Mouse (Mus musculus): ENCODE results near the gene Taf5l. TPM values are rescaled to one million over a fixed set of nuclear protein-coding genes. Genes with fewer than 3 reads are reported as not detected.

Gene Taf5l
- total and polyA plus RNA-seq, 3 experiments, result 86.3 to 88.4 TPM; not detected in 1

- TF ChIP-seq JUND (IDR thresholded peaks at IDR 0.05; ENCODE audit: low read depth, low read length), result no peak
- no peak for TF ChIP-seq GABPA (IDR thresholded peaks at IDR 0.05; ENCODE audit: low read depth, low read length)
- peak; percentile 49; the same call in 1 of the 2 replicates for TF ChIP-seq ZC3H11A (IDR thresholded peaks at IDR 0.05; ENCODE audit: low read depth, low read length)
- TF ChIP-seq GATA1 (IDR thresholded peaks at IDR 0.05; ENCODE audit: low read depth, low read length), result no peak
- TF ChIP-seq MYC (IDR thresholded peaks at IDR 0.05; ENCODE audit: low read depth, low read length), result peak; percentile 73; the same call in 1 of the 2 replicates
- peak; percentile 83 for TF ChIP-seq NELFE (IDR thresholded peaks at IDR 0.05; ENCODE audit: low read depth, low read length)
- TF ChIP-seq POLR2AphosphoS2 (IDR thresholded peaks at IDR 0.05; ENCODE audit: low read length), result no peak
- TF ChIP-seq HCFC1 (IDR thresholded peaks at IDR 0.05; ENCODE audit: low read depth, low read length), result peak; percentile 95
- no peak for TF ChIP-seq EP300 (IDR thresholded peaks at IDR 0.05; ENCODE audit: low read depth in 1 of 2, low read length in 2 of 2)
- peak; percentile 82 for TF ChIP-seq MAZ (IDR thresholded peaks at IDR 0.05; ENCODE audit: low read depth, low read length)
- TF ChIP-seq RCOR1 (IDR thresholded peaks at IDR 0.05; ENCODE audit: low read depth, low read length), result no peak
- TF ChIP-seq USF1 (IDR thresholded peaks at IDR 0.05; ENCODE audit: low read depth, low read length), result no peak
These were observed 72.1 kb downstream of the Taf5l start, which contains the start of gene Nup133 (continued) for GRCm38 (mm10) chr8:123948942-123949685.

Other genes with a start within 250 kb of the Taf5l start
- gene Rab4a, start 215.4 kb downstream of the Taf5l start, total RNA-seq (2012; rRNA removed), result 22.2 and 23.1 TPM in 2 replicates
- gene Rab4a, start 215.4 kb downstream of the Taf5l start, polyA plus RNA-seq (2012; ENCODE audit: insufficient read depth in 1 of 2, insufficient read length in 2 of 2, low read depth in 1 of 2, low replicate concordance in 2 of 2, missing spikeins in 1 of 2), result 10 to 100 TPM in 1 of 2 experiments, not detected in 1; 44.6 TPM
- 6.7 and 7.0 TPM in 2 replicates for gene Ccsap, start 161.2 kb downstream of the Taf5l start, total RNA-seq (2012; rRNA removed)
- 10 to 100 TPM in 1 of 2 experiments, not detected in 1; 12.1 TPM for gene Ccsap, start 161.2 kb downstream of the Taf5l start, polyA plus RNA-seq (2012; ENCODE audit: insufficient read depth in 1 of 2, insufficient read length in 2 of 2, low read depth in 1 of 2, low replicate concordance in 2 of 2, missing spikeins in 1 of 2)
- gene Acta1, start 126.6 kb downstream of the Taf5l start, total RNA-seq (2012; rRNA removed), result 0.23 TPM in 1 of 2 replicates, not detected in the other
- under 1 TPM in 1 of 2 experiments, not detected in 1; 0.32 TPM for gene Acta1, start 126.6 kb downstream of the Taf5l start, polyA plus RNA-seq (2012; ENCODE audit: insufficient read depth in 1 of 2, insufficient read length in 2 of 2, low read depth in 1 of 2, low replicate concordance in 2 of 2, missing spikeins in 1 of 2)
- 44.8 and 49.6 TPM in 2 replicates for gene Nup133, start 72.1 kb downstream of the Taf5l start, total RNA-seq (2012; rRNA removed)
- gene Nup133, start 72.1 kb downstream of the Taf5l start, polyA plus RNA-seq (2012; ENCODE audit: insufficient read depth in 1 of 2, insufficient read length in 2 of 2, low read depth in 1 of 2, low replicate concordance in 2 of 2, missing spikeins in 1 of 2), result 10 to 100 TPM; 58.0 to 58.1 TPM
- 26.1 and 37.8 TPM in 2 replicates for gene Abcb10, start 38.3 kb downstream of the Taf5l start, total RNA-seq (2012; rRNA removed)
- gene Abcb10, start 38.3 kb downstream of the Taf5l start, polyA plus RNA-seq (2012; ENCODE audit: insufficient read depth in 1 of 2, insufficient read length in 2 of 2, low read depth in 1 of 2, low replicate concordance in 2 of 2, missing spikeins in 1 of 2), result 10 to 100 TPM; 32.6 to 33.7 TPM
- gene Urb2, start 111 bp upstream of the Taf5l start, total RNA-seq (2012; rRNA removed), result 39.7 and 40.1 TPM in 2 replicates
- 10 to 100 TPM; 31.6 to 82.4 TPM for gene Urb2, start 111 bp upstream of the Taf5l start, polyA plus RNA-seq (2012; ENCODE audit: insufficient read depth in 1 of 2, insufficient read length in 2 of 2, low read depth in 1 of 2, low replicate concordance in 2 of 2, missing spikeins in 1 of 2)
- gene Galnt2, start 210.0 kb upstream of the Taf5l start, total RNA-seq (2012; rRNA removed), result 11.1 and 12.0 TPM in 2 replicates
- 10 to 100 TPM in 1 of 2 experiments, not detected in 1; 14.5 TPM for gene Galnt2, start 210.0 kb upstream of the Taf5l start, polyA plus RNA-seq (2012; ENCODE audit: insufficient read depth in 1 of 2, insufficient read length in 2 of 2, low read depth in 1 of 2, low replicate concordance in 2 of 2, missing spikeins in 1 of 2)